Mouse (Mus musculus) liver, embryonic 14.5 days (tissue): ENCODE data around the gene Fam172a.

Experiments
- CTCF ChIP-seq: IDR thresholded peaks from 2 replicates; pipeline ENCODE4 v1.5.1; 2016; ENCODE audit warnings: antibody characterized with exemption, low read depth, control low read depth
- EP300 ChIP-seq: IDR thresholded peaks from 2 replicates; pipeline ENCODE4 v1.6.1; 2016; ENCODE audit warnings: antibody characterized with exemption, low read depth

DNA sequence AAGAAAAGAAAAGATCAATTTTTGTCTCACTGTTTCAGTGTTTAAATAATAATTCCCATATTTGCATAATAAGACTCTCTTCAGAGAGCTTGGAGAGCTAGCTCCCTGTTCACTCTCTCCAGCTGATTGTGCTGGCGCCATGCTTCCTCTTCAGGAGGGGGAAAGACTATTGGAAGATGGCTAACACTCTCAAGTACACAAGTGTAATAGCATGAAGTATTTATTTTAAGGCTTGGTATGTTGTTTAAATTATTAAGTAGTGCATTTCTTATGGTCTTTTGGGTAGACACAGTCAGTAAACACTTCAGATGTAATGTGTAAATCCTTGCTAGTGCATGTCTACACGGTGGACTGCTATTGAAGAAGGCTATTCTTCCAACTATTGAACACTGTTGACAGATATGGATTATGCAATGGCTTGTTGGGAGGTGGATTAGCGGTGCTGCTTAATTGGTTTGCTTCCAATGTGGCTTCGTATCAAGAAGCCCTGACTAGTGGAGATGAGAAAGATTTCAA lies 422.1 kb downstream of the Fam172a start:
- TF ChIP-seq CTCF (no peak), EP300 (no peak)
